Mouse (Mus musculus): ENCODE measurements around the gene Prickle1.

DNA sequence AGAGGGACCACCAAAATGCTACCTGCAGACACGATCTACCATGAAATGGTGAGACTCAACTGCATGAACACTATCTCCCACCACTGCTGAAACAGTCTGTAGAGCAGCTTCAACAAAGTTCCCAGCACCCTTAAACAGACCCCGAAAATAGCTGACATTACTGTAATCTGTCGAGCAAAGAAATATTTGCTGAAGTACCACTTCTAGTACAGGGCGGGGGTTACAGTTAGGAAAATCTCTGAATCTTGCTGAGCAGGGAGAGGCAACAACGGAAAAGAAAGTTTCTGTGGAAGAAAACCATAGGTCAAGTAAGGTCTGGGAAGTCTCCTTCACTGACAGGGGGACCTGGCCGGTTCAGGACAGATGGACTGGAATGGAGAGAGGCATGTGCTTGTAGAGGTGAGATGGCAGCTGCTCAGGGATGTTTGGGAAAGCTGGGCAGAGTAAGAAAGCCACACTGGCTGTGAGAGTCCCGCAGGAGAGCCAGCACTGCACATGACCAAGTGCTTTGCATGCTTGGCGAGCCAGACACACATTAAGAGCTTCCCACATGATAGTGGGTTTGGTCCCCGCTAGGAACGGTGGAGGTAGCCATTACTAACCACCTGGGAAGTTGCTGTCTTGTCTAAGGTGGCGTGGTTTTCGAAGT, 41.4 kb downstream of the Prickle1 start:
- no peak for TF ChIP-seq POLR2A (IDR thresholded peaks at IDR 0.05; ENCODE audit: insufficient read length, low read depth)
- no peak for TF ChIP-seq CEBPB (IDR thresholded peaks at IDR 0.05; ENCODE audit: insufficient read depth, poor library complexity, severe bottlenecking)
